Mouse (Mus musculus) lung, postnatal 0 days (tissue): ENCODE data around the gene Drd5. TPM values are rescaled to one million over a fixed set of nuclear protein-coding genes. Genes with fewer than 3 reads are reported as not detected.

Source experiments
- ATAC-seq: fragments of 200-750 bp; cut with Nextera tagmentation; 2 replicates; pipeline ENCODE4 v1.8.0; 2017; ENCODE audit warnings: moderate library complexity
- DNase-seq: peaks from one replicate; pipeline ENCODE4 v3.0.0-alpha.2; 2016; ENCODE audit warnings: low spot score
- H3K27ac ChIP-seq: fragments of 300-500 bp; sonication (generic); 2 replicates; pipeline ENCODE4 v1.5.1; 2014; ENCODE audit warnings: antibody characterized with exemption, mild to moderate bottlenecking, low read length, mixed read lengths
- H3K27me3 ChIP-seq: fragments of 300-500 bp; sonication (generic); replicated peaks from 2 replicates; pipeline ENCODE4 v1.6.1; 2014; ENCODE audit warnings: low read length, mixed read lengths; ENCODE audit not compliant: insufficient read depth
- H3K36me3 ChIP-seq: fragments of 300-500 bp; sonication (generic); 2 replicates; pipeline ENCODE4 v1.6.1; 2014; ENCODE audit warnings: low read length, mixed read lengths; ENCODE audit not compliant: insufficient read depth
- H3K4me1 ChIP-seq: fragments of 300-500 bp; sonication (generic); 2 replicates; pipeline ENCODE4 v1.6.1; 2014; ENCODE audit warnings: antibody characterized with exemption, low read depth, low read length, mixed read lengths; ENCODE audit not compliant: insufficient read depth
- H3K4me2 ChIP-seq: fragments of 300-500 bp; sonication (generic); replicated peaks from 2 replicates; pipeline ENCODE4 v1.6.1; 2014; ENCODE audit warnings: low read depth, mild to moderate bottlenecking, low read length, moderate library complexity, mixed read lengths
- H3K4me3 ChIP-seq: fragments of 300-500 bp; sonication (generic); 2 replicates; pipeline ENCODE4 v1.5.1; 2014; ENCODE audit warnings: low read depth, low read length
- H3K9ac ChIP-seq: fragments of 300-500 bp; sonication (generic); replicated peaks from 2 replicates; pipeline ENCODE4 v1.6.1; 2014; ENCODE audit warnings: low read depth, mild to moderate bottlenecking
- H3K9me3 ChIP-seq: fragments of 300-500 bp; sonication (generic); 2 replicates; pipeline ENCODE4 v1.6.1; 2016; ENCODE audit warnings: low read length, mixed read lengths
- CTCF ChIP-seq: IDR thresholded peaks from 2 replicates; pipeline ENCODE4 v1.5.1; 2016; ENCODE audit warnings: antibody characterized with exemption, mild to moderate bottlenecking
- EP300 ChIP-seq: IDR thresholded peaks from 2 replicates; pipeline ENCODE4 v1.6.1; 2016; ENCODE audit warnings: antibody characterized with exemption, mild to moderate bottlenecking, control low read depth
- WGBS: fragments of 180-500 bp; shearing (Covaris S2); extraction: QIAGEN DNeasy Blood & Tissue Kit; methylation state at CpG from one replicate; pipeline ENCODE4 v1.1.7; 2014; 5-methylcytosine and 5-hydroxymethylcytosine counted together
- polyA plus RNA-seq: library from polyadenylated mRNA; unstranded; fragments of >200 nt; fragmentation: Nextera tagmentation; extraction: Ambion mirVana; gene quantifications from 2 replicates; pipeline ENCODE4 v1.2.1, GENCODE M21; 2015

Gene Drd5
- polyA plus RNA-seq, 1 experiment from 2014 or later = not detected

- Histone ChIP-seq H3K9me3 (no peaks in the 10 kb centered on the region), H3K36me3 (no peaks in the 10 kb centered on the region), H3K27ac (no peak overlapping the region), H3K4me3 (no peak overlapping the region), H3K9ac (no peak overlapping the region), H3K27me3 (no peaks in the 10 kb centered on the region), H3K4me1 (no peaks in the 10 kb centered on the region), H3K4me2 (no peak overlapping the region)
- TF ChIP-seq CTCF = no peak
- DNase-seq = no peak
- WGBS = 50% methylated on average over 2 of the region's 2 CpGs
- ATAC-seq = no peak
These were observed 46.4 kb downstream of the Drd5 start for GRCm38 (mm10) chr5:38365521-38365920.

- 14% methylated on average over 18 of the region's 18 CpGs for WGBS
- Histone ChIP-seq H3K9ac (no peak overlapping the region), H3K36me3 (no peaks in the 10 kb centered on the region), H3K9me3 (no peaks in the 10 kb centered on the region), H3K4me1 (no peaks in the 10 kb centered on the region), H3K27ac (no peak overlapping the region), H3K4me3 (peak overlapping the region; percentile 27; the same call in 1 of the 2 replicates), H3K4me2 (peak overlapping the region; percentile 52), H3K27me3 (no peaks in the 10 kb centered on the region)
- TF ChIP-seq EP300 (no peak), CTCF (no peak)
- peak; percentile 56 for DNase-seq
- ATAC-seq = peak; percentile 78
These were observed 47.7 kb downstream of the Drd5 start for GRCm38 (mm10) chr5:38366650-38367470.

GRCm38 (mm10) chr5:38371308-38371707 is 52.1 kb downstream of the Drd5 start:
- DNase-seq (no peak), ATAC-seq (no peak)
- Histone ChIP-seq H3K9ac (no peak overlapping the region), H3K27ac (no peak overlapping the region), H3K4me3 (no peak overlapping the region), H3K27me3 (no peaks in the 10 kb centered on the region), H3K9me3 (no peaks in the 10 kb centered on the region), H3K36me3 (no peaks in the 10 kb centered on the region), H3K4me2 (no peak overlapping the region), H3K4me1 (no peaks in the 10 kb centered on the region)
- WGBS = 86% methylated on average over 1 of the region's 1 CpGs
- TF ChIP-seq EP300 = no peak
- no peak for TF ChIP-seq CTCF

Other genes starting within 250 kb of the Drd5 start
- 53.0 and 53.7 TPM in 2 replicates for gene Nsg1, start 159.5 kb upstream of the Drd5 start, polyA plus RNA-seq
- 6.7 and 7.4 TPM in 2 replicates for gene Zbtb49, start 98.9 kb upstream of the Drd5 start, polyA plus RNA-seq
- 36.4 and 40.4 TPM in 2 replicates for gene Lyar, start 98.9 kb upstream of the Drd5 start, polyA plus RNA-seq
- gene Tmem128, start 59.2 kb upstream of the Drd5 start, polyA plus RNA-seq = 94.7 and 113 TPM in 2 replicates
- gene Otop1, start 43.4 kb upstream of the Drd5 start, polyA plus RNA-seq = not detected in 2 replicates
- gene Slc2a9, start 183.8 kb downstream of the Drd5 start, polyA plus RNA-seq = 2.2 and 2.4 TPM in 2 replicates
- 158 and 175 TPM in 2 replicates for gene Wdr1, start 243.9 kb downstream of the Drd5 start, polyA plus RNA-seq